Mouse (Mus musculus) kidney, adult 2 months (tissue): ENCODE measurements at regions not wholly inside any gene's neighbourhood (a gene's known extent, or its start where the extent isn't known, plus 50 kb on each side); places are given as distances from the start of the nearest gene placed in this dataset.

Source experiments
- DNase-seq: peaks from one replicate; pipeline ENCODE4 v3.0.0; 2021
- H3K27ac ChIP-seq: fragments of 200-500 bp; 2 replicates; pipeline ENCODE4 v1.5.1; 2012; ENCODE audit warnings: low read depth, low read length, control low read depth, inconsistent platforms; ENCODE audit not compliant: insufficient read depth
- H3K27me3 ChIP-seq: fragments of 200-500 bp; replicated peaks from 2 replicates; pipeline ENCODE4 v1.6.1; 2012; ENCODE audit warnings: mild to moderate bottlenecking, moderate library complexity, low read length, inconsistent platforms; ENCODE audit not compliant: control insufficient read depth, insufficient read depth
- H3K36me3 ChIP-seq: fragments of 200-500 bp; 2 replicates; pipeline ENCODE4 v1.6.1; 2012; ENCODE audit warnings: mild to moderate bottlenecking, moderate library complexity, low read length, inconsistent platforms; ENCODE audit not compliant: control insufficient read depth, insufficient read depth
- H3K4me1 ChIP-seq: fragments of 200-500 bp; 2 replicates; pipeline ENCODE4 v1.6.1; 2011; ENCODE audit warnings: low read length; ENCODE audit not compliant: control insufficient read depth, insufficient read depth
- H3K4me3 ChIP-seq: fragments of 200-500 bp; 2 replicates; pipeline ENCODE4 v1.5.1; 2011; ENCODE audit warnings: mild to moderate bottlenecking, low read depth, low read length, control low read depth; ENCODE audit not compliant: insufficient read depth
- CTCF ChIP-seq: fragments of 200-500 bp; conservative IDR thresholded peaks from 2 replicates; pipeline ENCODE4 v1.5.1; 2011; ENCODE audit warnings: low read depth, mild to moderate bottlenecking, control low read depth, low read length, moderate library complexity, mixed read lengths; ENCODE audit not compliant: insufficient read depth, insufficient read length
- POLR2A ChIP-seq: fragments of 200-500 bp; IDR thresholded peaks from one replicate; pipeline ENCODE4 v1.6.1; 2011; ENCODE audit warnings: low read depth, low read length, control low read depth
- WGBS: fragments of 180-500 bp; shearing (Covaris S2); methylation state at CpG from one replicate; pipeline ENCODE4 v1.1.7; 2018; 5-methylcytosine and 5-hydroxymethylcytosine counted together

DNA sequence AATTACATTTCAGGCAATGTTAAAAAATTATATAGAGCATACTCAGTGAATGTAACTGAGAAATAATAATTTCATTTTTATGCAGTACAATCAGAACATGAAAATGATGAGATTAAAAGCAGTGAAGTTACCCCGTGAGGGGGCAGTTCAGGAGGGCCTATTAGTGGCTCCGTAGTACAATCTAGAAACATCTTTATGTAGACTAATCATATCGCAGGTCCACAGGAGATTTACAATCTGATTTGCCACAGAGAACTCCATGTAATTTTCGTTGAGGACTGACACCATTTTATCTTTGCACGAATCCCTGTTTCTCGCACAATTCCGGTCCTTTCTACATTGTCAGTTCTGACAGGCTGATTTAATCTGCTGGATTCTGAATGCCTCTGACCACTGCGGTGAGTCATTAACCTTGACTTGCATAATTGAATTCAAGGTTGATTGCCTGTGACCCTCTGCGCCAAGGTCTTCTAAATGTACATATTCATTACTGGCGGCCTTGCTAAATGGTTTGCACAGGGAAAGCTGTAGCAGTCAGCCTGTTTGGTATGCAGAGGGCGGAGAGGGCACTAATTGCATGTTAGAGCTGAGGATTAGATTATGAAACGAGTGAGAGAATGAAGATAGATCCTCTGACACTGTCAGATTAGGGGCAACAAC is 183.7 kb upstream of the Rsrc1 start:
- 35% methylated on average over 12 of the region's 12 CpGs for WGBS
- TF ChIP-seq CTCF = no peak
- Histone ChIP-seq H3K4me1 (no peaks in the 10 kb centered on the region; the same call in 1 of the 2 replicates), H3K36me3 (no peaks in the 10 kb centered on the region), H3K27me3 (no peaks in the 10 kb centered on the region), H3K4me3 (no peak overlapping the region), H3K27ac (no peak overlapping the region)
- DNase-seq = peak; percentile 47

DNA sequence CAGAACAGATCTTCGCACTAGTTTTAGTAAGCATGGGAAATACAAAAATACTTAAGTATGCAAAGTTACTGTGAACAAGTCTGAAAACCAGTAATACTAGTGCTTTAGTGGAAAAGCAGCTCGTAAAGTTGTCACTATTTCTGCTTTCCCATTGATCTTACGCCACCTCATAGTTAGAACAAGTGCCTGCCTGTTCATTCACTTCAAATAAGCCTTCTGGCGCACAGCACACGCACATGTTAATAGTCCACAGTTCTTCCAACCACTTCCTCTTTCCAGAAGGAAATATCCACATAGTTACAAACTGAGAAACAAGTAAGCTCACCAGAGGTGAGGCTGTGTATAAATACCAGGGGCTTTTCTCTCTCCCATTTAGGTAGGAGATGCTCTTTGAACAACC is 182.9 kb upstream of the Rsrc1 start:
- H3K27me3 ChIP-seq = no peaks in the 10 kb centered on the region
- H3K4me1 ChIP-seq = no peaks in the 10 kb centered on the region; the same call in 1 of the 2 replicates
- H3K4me3 ChIP-seq = no peak overlapping the region
- WGBS = 74% methylated on average over 5 of the region's 5 CpGs
- no peaks in the 10 kb centered on the region for H3K36me3 ChIP-seq
- H3K27ac ChIP-seq = no peak overlapping the region
- TF ChIP-seq POLR2A (no peak), CTCF (no peak)
- no peak for DNase-seq

DNA sequence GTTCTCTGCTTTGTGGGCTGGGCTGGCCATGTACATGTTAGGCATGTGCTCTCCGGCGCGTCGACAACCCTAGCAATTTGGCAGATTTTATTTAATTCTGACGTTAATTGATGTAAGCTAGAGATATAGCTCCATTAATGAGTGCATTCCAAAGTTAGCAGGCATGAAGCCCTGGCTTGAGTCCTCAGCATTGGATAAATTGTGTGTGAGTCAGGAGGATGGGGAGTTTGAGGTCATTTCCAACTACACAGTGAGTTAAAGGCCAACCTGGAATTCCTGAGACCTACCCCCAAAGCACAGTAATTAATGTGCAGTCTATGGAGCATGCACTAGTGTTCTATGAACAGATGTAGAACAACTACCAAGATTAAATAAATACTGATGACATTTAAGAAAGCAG is 178.7 kb upstream of the Rsrc1 start:
- Histone ChIP-seq H3K27me3 (no peaks in the 10 kb centered on the region), H3K27ac (no peak overlapping the region), H3K4me3 (no peak overlapping the region), H3K36me3 (no peaks in the 10 kb centered on the region), H3K4me1 (no peaks in the 10 kb centered on the region; the same call in 1 of the 2 replicates)
- DNase-seq = peak; percentile 4
- WGBS = 44% methylated on average over 5 of the region's 5 CpGs
- no peak for TF ChIP-seq POLR2A
- TF ChIP-seq CTCF = no peak

DNA sequence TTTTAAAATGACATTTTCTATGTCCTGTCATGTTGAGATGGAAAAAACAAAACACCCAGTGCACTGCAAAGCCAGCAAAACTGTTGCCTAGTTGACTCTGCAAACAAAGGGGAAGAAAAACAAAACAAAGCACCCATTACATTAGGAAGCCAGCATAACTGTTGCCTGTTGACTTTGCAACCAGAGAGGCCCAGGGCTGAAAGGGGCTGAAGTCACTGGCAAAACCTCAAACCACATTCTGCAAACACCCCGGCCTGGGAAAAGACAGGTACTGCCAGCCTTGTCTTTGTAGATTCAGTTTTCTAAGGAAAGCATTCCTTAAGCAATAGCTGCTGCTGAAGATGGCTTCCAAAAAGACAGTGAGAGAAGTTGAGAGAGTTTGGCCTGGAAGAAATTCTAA is 175.0 kb upstream of the Rsrc1 start:
- no peak overlapping the region for H3K27ac ChIP-seq
- H3K36me3 ChIP-seq = no peaks in the 10 kb centered on the region
- H3K4me3 ChIP-seq = no peak overlapping the region
- no peaks in the 10 kb centered on the region for H3K4me1 ChIP-seq
- no peak for DNase-seq
- TF ChIP-seq POLR2A = no peak
- no peak for TF ChIP-seq CTCF
- H3K27me3 ChIP-seq = no peaks in the 10 kb centered on the region
- WGBS = 26% methylated on average over 1 of the region's 1 CpGs

DNA sequence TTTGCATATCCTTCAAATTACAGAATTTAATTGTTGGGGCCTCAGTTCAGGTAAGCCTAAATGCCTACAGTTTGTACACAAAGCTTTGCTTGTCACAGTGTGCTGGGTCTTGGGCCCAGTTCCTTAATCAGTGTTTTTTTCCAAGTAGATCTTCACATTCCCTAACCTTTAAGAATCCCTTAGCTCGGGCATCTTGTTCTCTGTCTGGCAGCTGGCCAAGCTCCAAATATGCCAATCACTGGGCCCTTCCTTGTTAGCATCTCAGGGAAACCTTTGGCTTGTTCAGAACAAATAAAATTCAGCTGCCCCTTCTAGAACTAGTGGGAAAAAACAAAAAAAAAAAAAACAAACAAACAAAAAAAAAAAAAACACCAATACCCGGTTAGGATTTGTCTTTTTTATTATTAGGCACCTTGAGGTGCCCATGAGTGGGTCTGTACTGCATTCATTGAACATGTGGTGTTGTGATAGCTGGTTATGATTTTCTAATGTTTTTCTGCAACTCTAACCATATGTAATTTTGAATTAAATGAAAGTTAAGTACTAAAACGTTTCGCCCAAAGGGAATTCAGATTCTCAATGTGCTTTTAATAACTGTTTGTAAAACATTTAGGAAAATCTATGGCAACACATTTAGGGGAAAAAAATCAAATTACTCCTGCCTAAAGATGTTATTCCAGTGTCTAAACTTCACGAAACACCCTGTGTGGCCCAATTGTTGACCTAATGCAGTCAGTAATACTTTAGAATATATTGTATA is 168.3 kb upstream of the Rsrc1 start:
- Histone ChIP-seq H3K36me3 (no peaks in the 10 kb centered on the region), H3K4me1 (no peaks in the 10 kb centered on the region), H3K27ac (no peak overlapping the region), H3K4me3 (no peak overlapping the region), H3K27me3 (no peaks in the 10 kb centered on the region)
- TF ChIP-seq CTCF = no peak
- TF ChIP-seq POLR2A = no peak
- no peak for DNase-seq
- WGBS = 68% methylated on average over 5 of the region's 5 CpGs

DNA sequence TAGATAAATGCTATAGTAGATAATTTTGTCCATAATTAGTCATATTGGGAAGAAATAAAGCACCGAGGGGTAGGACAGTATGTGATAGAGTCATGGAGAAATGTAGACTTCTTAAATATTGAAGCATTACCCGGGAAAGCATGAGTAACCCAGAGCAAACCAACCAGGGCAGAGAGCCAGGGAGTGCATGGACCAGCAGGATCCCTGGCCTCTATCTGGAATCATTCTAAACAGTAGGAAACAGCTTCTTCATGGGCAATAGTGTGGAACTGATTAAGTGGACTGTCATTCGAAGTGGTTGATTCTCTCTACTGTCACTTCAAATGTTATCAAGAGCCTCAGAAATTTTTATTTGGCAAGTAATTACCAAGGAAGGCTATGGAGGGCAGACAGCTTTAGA is 155.4 kb upstream of the Rsrc1 start:
- 63% methylated on average over 3 of the region's 3 CpGs for WGBS
- H3K27ac ChIP-seq = no peak overlapping the region
- H3K36me3 ChIP-seq = no peaks in the 10 kb centered on the region
- H3K27me3 ChIP-seq = no peaks in the 10 kb centered on the region
- DNase-seq = no peak
- H3K4me3 ChIP-seq = no peak overlapping the region
- no peaks in the 10 kb centered on the region for H3K4me1 ChIP-seq
- TF ChIP-seq CTCF = no peak
- TF ChIP-seq POLR2A = no peak
